Mouse (Mus musculus): Measurements from ENCODE around the gene Krtcap2. TPM values are rescaled to one million over a fixed set of nuclear protein-coding genes. Genes with fewer than 3 reads are reported as not detected.
A peak's percentile ranks its signal among the peaks of the same experiment; 100 is the strongest.

The Krtcap2 gene
- polyA plus RNA-seq, 1 experiment from 2014 or later = 262 TPM

DNA sequence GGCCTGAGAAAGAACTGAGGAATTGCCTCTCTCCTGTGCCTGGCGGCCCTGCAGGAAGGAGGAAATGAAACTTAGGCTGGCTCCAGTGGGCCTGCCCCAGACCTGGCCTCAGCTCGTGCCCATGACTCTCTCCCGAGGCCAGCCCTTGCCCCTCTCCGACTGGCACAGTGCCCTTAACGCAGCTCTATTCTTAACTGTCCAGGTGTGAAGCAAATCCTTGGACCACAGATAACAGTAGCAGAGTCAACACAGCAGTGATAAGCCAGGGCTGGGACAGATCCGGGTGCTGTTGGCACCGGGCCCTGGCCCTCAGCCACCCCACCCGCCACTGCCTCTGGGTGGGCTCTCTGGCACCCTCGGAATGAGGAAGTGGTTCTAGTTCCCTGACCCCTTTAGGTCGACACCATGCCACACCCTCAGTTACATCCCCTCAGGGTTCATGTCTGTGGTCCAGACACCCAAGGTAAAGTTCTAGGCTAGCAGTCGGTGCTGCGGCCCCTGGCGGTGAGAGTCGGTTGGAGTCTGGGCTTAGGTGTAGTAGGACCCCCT, 12.1 kb upstream of the Krtcap2 start:
- no peaks in the 10 kb centered on the region for H3K36me3 ChIP-seq
- H3K4me3 ChIP-seq = no peak overlapping the region
- H3K9ac ChIP-seq = no peak overlapping the region
- H3K27me3 ChIP-seq (replicated peaks) = peaks cover 54% of the 10 kb centered on the region
- 58% methylated on average over 14 of the region's 14 CpGs for WGBS
- peaks cover 16% of the 10 kb centered on the region for H3K4me1 ChIP-seq (replicated peaks)
- ATAC-seq (ENCODE audit: insufficient number of reproducible peaks, low FRiP score) = no peak
- H3K9me3 ChIP-seq (replicated peaks) = no peaks in the 10 kb centered on the region
- H3K4me2 ChIP-seq = no peak overlapping the region
- no peak overlapping the region for H3K27ac ChIP-seq (ENCODE audit: poor library complexity, severe bottlenecking)

DNA sequence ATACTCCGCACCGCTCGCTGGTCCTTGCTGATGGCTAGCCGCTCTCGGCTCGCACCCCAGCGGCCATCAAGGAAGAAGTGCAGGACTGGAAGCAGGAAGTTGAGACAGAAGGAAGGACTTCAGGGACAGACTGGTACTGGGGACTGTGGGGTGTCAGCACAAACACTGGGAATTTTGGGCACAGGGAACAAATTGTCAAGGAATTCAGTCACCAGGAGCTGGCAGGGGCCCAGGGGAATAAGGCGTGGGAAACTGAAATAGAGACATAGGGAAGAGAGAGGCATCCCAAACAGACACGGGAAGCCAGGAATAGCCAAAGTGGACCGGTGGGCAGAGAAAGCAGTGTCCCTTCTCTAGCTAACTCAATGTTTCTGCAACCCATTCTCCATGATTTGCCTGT, 9.2 kb upstream of the Krtcap2 start:
- ATAC-seq (ENCODE audit: insufficient number of reproducible peaks, low FRiP score) = no peak

DNA sequence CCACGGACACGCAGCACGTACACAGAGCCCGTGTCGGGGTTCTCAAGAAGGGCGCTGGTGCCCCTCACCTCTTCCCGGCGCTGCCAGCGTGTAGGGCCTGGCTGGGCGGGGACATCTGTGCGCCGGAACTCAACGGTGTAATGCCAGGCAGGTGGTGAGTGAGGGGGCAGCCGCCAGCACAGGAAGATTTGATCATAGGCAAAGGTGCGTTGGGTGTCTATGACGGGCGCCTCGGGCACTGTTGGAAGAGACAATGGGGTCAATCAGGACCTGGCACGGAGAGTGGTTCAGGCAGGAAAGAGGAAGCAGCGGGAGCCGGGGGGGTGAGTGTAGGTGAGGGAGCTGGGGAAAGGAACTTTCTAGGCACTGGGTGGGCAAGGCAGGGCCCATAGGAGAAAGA, 8.1 kb upstream of the Krtcap2 start:
- Histone ChIP-seq H3K27ac (ENCODE audit: poor library complexity, severe bottlenecking) (no peak overlapping the region), H3K9me3 (replicated peaks) (no peaks in the 10 kb centered on the region), H3K4me2 (no peak overlapping the region), H3K9ac (no peak overlapping the region), H3K27me3 (replicated peaks) (peaks cover 23% of the 10 kb centered on the region), H3K4me1 (replicated peaks) (peaks cover 13% of the 10 kb centered on the region), H3K4me3 (no peak overlapping the region), H3K36me3 (0 out of 2 replicates have a peak, but pooled peaks cover 3% of the 10 kb centered on the region)
- 88% methylated on average over 21 of the region's 21 CpGs for WGBS
- ATAC-seq (ENCODE audit: insufficient number of reproducible peaks, low FRiP score) = no peak

More for the DNA sequence above, 9.2 kb upstream of the Krtcap2 start:
- Histone ChIP-seq H3K4me3 (no peak overlapping the region), H3K9me3 (replicated peaks) (no peaks in the 10 kb centered on the region), H3K27ac (ENCODE audit: poor library complexity, severe bottlenecking) (no peak overlapping the region), H3K36me3 (0 out of 2 replicates have a peak, but pooled peaks cover 3% of the 10 kb centered on the region), H3K4me1 (replicated peaks) (peaks cover 13% of the 10 kb centered on the region), H3K9ac (no peak overlapping the region), H3K4me2 (no peak overlapping the region), H3K27me3 (replicated peaks) (peaks cover 32% of the 10 kb centered on the region)
- WGBS = 84% methylated on average over 10 of the region's 10 CpGs

- Histone ChIP-seq H3K4me2 (no peak overlapping the region), H3K36me3 (0 out of 2 replicates have a peak, but pooled peaks cover 3% of the 10 kb centered on the region), H3K4me3 (no peak overlapping the region), H3K9me3 (replicated peaks) (no peaks in the 10 kb centered on the region), H3K4me1 (replicated peaks) (peaks cover 10% of the 10 kb centered on the region), H3K27me3 (replicated peaks) (peaks cover 27% of the 10 kb centered on the region), H3K9ac (no peak overlapping the region), H3K27ac (ENCODE audit: poor library complexity, severe bottlenecking) (no peak overlapping the region)
- no peak for ATAC-seq (ENCODE audit: insufficient number of reproducible peaks, low FRiP score)
- WGBS = 52% methylated on average over 9 of the region's 12 CpGs
Measured at GRCm38 (mm10) chr3:89238494-89238893, 7.3 kb upstream of the Krtcap2 start.

- H3K4me2 ChIP-seq = no peak overlapping the region
- peaks cover 28% of the 10 kb centered on the region for H3K4me1 ChIP-seq (replicated peaks)
- H3K27me3 ChIP-seq (replicated peaks) = peaks cover 34% of the 10 kb centered on the region
- H3K36me3 ChIP-seq = 0 out of 2 replicates have a peak, but pooled peaks cover 3% of the 10 kb centered on the region
- H3K4me3 ChIP-seq = no peak overlapping the region
- H3K27ac ChIP-seq (ENCODE audit: poor library complexity, severe bottlenecking) = no peak overlapping the region
- 68% methylated on average over 9 of the region's 9 CpGs for WGBS
- H3K9me3 ChIP-seq (replicated peaks) = no peaks in the 10 kb centered on the region
- H3K9ac ChIP-seq = no peak overlapping the region
- ATAC-seq (ENCODE audit: insufficient number of reproducible peaks, low FRiP score) = no peak
Measured at GRCm38 (mm10) chr3:89242331-89242895, 3.4 kb upstream of the Krtcap2 start.

GRCm38 (mm10) chr3:89243609-89244008, 2.2 kb upstream of the Krtcap2 start:
- Histone ChIP-seq H3K4me3 (0 out of 2 replicates have a peak overlapping the region, but pooled peaks have one; percentile 4), H3K9ac (0 out of 2 replicates have a peak overlapping the region, but pooled peaks have one; percentile 10), H3K27me3 (replicated peaks) (peaks cover 30% of the 10 kb centered on the region), H3K27ac (ENCODE audit: poor library complexity, severe bottlenecking) (no peak overlapping the region), H3K4me2 (peak overlapping the region; percentile 81), H3K9me3 (replicated peaks) (no peaks in the 10 kb centered on the region), H3K4me1 (replicated peaks) (peaks cover 32% of the 10 kb centered on the region), H3K36me3 (peaks cover 13% of the 10 kb centered on the region)
- WGBS = 11% methylated on average over 14 of the region's 14 CpGs
- ATAC-seq (ENCODE audit: insufficient number of reproducible peaks, low FRiP score) = no peak

DNA sequence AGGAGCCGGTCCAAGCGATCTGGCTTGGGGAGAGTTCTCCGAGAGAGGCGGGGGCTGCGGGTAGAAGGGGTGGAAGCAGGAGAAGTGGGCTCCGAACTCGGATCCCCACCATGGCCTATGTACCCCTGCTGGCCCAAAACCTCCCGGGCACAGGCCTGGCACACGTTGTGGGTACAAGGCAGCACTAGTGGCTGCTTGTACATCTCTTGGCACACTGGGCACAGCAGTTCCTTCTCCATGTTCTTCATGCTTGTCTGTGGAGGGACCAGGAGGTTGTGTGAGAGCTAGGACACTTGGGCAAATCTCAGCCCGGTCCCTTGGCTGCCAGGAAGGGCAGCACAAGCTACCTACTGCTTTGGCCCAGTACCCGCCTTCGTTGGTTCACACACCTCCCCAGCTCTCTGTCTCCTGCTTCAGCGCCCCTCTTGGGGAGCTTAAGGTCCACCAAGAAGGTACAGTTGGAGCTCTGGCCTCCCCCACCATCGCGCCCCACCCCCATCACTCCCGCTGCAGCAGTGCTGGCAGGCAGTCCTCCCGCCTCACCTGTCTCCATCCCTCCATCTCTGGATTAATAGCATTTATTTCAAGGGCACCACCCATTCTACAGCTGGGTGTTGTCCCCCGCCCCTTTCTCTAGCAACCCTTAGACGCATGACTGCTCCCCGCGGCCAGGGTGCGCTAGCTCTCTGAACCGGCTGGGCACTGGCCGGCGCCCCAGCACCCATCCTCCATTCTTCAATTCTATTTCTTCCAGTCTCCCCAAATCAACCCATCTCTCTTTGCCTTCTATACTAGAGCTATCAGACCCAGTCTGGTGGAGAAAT, 1.4 kb upstream of the Krtcap2 start:
- Histone ChIP-seq H3K27me3 (replicated peaks) (peaks cover 30% of the 10 kb centered on the region), H3K9ac (peak overlapping the region; percentile 55; the same call in 1 of the 2 replicates), H3K4me2 (peak overlapping the region; percentile 81), H3K36me3 (peaks cover 16% of the 10 kb centered on the region), H3K27ac (ENCODE audit: poor library complexity, severe bottlenecking) (no peak overlapping the region), H3K4me1 (replicated peaks) (peaks cover 32% of the 10 kb centered on the region), H3K4me3 (peak overlapping the region; percentile 85), H3K9me3 (replicated peaks) (no peaks in the 10 kb centered on the region)
- 12% methylated on average over 25 of the region's 25 CpGs for WGBS
- ATAC-seq (ENCODE audit: insufficient number of reproducible peaks, low FRiP score) = 0 out of 2 replicates have a peak, but pooled peaks have one; percentile 12

- ATAC-seq (ENCODE audit: insufficient number of reproducible peaks, low FRiP score) = 0 out of 2 replicates have a peak, but pooled peaks have one; percentile 7
- Histone ChIP-seq H3K9me3 (replicated peaks) (no peaks in the 10 kb centered on the region), H3K27ac (ENCODE audit: poor library complexity, severe bottlenecking) (no peak overlapping the region), H3K4me1 (replicated peaks) (peaks cover 32% of the 10 kb centered on the region), H3K4me2 (peak overlapping the region; percentile 81), H3K36me3 (peaks cover 21% of the 10 kb centered on the region), H3K9ac (peak overlapping the region; percentile 55; the same call in 1 of the 2 replicates), H3K4me3 (peak overlapping the region; percentile 85), H3K27me3 (replicated peaks) (peaks cover 26% of the 10 kb centered on the region)
- WGBS = under 1% methylated on average over 25 of the region's 26 CpGs
Measured at GRCm38 (mm10) chr3:89244982-89245687, 631 bp upstream of the Krtcap2 start.

GRCm38 (mm10) chr3:89246261-89247100, 715 bp downstream of the Krtcap2 start, which contains the start of gene Trim46:
Trim46 (minus strand) TSS chr3:89246309.
- Histone ChIP-seq H3K36me3 (peaks cover 21% of the 10 kb centered on the region), H3K4me1 (replicated peaks) (peaks cover 41% of the 10 kb centered on the region), H3K9ac (peak within 1 kb of the TSS; percentile 90), H3K4me2 (peak within 1 kb of the TSS; percentile 81), H3K27ac (ENCODE audit: poor library complexity, severe bottlenecking) (peak within 1 kb of the TSS; percentile 77), H3K4me3 (peak within 1 kb of the TSS; percentile 85), H3K27me3 (replicated peaks) (peaks cover 26% of the 10 kb centered on the region), H3K9me3 (replicated peaks) (no peaks in the 10 kb centered on the region)
- ATAC-seq (ENCODE audit: insufficient number of reproducible peaks, low FRiP score) = peak; percentile 54
- under 1% methylated on average over 42 of the region's 42 CpGs for WGBS

DNA sequence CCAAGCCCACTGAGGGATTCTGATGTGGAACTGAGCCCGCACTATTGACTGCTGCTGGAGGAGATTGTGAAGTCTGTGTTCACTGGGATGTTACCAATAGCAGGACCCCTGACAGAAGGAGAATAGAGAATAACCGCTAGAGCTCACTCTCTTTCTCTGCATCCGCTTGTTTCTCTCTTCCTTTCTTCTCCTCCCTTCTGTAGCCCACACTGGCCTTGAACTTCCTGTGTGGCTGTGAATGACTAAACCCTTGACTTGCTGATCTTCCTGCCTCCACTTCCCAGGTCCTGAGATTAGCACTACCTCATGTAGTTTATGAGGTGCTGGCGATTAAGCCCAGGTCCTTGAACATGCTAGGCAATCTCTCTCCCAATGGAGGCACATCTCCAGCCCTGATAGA, 1.7 kb downstream of the Krtcap2 start:
- Histone ChIP-seq H3K27ac (ENCODE audit: poor library complexity, severe bottlenecking) (no peak overlapping the region), H3K4me1 (replicated peaks) (peaks cover 50% of the 10 kb centered on the region), H3K36me3 (peaks cover 21% of the 10 kb centered on the region), H3K27me3 (replicated peaks) (peaks cover 28% of the 10 kb centered on the region), H3K9ac (0 out of 2 replicates have a peak overlapping the region, but pooled peaks have one; percentile 32), H3K9me3 (replicated peaks) (no peaks in the 10 kb centered on the region), H3K4me3 (peak overlapping the region; percentile 85), H3K4me2 (peak overlapping the region; percentile 81)
- ATAC-seq (ENCODE audit: insufficient number of reproducible peaks, low FRiP score) = no peak
- 74% methylated on average over 4 of the region's 4 CpGs for WGBS

Data from heart, embryonic 12.5 days (tissue).